Mouse (Mus musculus) cerebellum, adult 2 months (tissue): ENCODE measurements at regions not wholly inside any gene's neighbourhood (a gene's known extent, or its start where the extent isn't known, plus 50 kb on each side); places are given as distances from the start of the nearest gene placed in this dataset.

ENCODE experiments used
- CTCF ChIP-seq: fragments of 200-500 bp; IDR thresholded peaks from 2 replicates; pipeline ENCODE4 v1.5.1; 2011; ENCODE audit warnings: low read depth, mild to moderate bottlenecking, control low read depth, low read length, moderate library complexity, borderline replicate concordance; ENCODE audit not compliant: insufficient read depth
- POLR2A ChIP-seq: fragments of 200-500 bp; IDR thresholded peaks from 2 replicates; pipeline ENCODE4 v1.6.1; 2011; ENCODE audit warnings: low read length, control low read depth, borderline replicate concordance; ENCODE audit not compliant: insufficient read depth

DNA sequence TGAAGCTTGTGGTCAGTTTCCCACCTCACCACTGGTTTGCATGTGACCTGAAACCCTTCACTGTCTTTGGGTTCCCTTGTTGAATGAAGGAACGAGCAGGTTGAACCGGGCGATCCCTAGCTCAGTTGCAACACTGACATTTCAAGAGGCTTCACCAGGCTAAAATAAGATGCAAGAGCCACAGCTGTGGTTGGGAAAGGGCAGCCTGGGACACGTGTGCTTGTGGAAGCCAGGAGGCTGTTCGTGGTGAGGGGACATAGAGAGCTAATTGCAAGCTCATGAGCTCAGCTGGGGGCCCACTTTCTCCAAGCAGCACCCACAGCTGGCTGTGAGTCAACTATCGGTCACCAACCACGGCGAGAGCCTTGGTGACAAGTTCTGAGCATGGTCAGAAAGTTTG lies 64.8 kb upstream of the 1600014C23Rik start:
- no peak for TF ChIP-seq CTCF
- TF ChIP-seq POLR2A, result no peak
